Mouse (Mus musculus): ENCODE data around the gene S100a4.

The S100a4 gene

DNA sequence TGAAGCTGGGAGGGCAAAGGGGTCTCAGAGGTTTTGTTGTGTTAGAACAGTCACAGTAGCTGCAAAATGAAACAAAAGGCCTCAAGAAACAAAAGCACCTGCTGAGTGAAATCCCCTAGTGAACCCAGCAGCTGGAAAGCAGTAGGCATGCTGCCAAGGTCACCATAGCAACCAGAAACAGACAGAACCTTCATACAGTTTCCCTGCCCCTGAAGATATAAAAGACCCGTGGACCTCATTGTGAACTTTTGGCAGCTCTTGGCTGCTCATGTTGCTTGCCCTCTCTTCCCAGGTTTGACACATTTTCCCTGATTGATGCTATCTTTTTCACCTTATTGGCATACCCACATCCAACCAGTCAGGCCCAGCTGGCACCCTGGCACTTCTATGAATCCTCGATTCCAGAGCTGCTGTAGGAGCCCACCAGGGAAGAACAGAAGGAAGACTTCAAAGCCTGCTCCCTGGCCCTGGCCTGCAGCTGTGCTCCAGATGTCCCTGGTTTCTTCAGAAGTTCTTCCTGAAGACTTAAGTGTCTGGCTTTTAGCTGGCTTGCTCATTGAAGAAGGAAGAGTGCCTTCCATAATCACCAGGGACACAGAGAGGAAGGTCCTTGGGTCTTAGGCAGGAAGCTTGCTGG lies 20.0 kb downstream of the S100a4 start:
- DNase-seq (ENCODE audit: extremely low read depth, low read depth): no peak

DNA sequence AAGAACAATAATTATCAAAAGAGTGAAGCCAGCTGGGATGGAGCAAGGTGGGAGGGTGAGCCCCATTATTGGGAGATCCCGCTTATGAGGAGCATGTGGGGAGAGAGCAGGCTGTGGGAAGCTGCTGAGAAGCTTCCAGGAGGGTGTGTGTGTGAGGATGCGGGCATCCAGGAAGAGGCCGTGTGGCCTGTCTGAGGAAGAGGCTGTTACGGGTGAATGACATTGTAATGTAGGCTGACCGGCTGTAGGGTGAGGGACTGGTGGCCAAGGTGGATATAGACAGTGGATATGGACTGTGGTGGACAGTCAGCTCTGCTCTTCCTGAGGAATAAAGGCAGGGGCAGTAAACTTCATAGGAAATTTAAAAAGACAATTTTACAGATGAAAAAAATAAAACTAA lies 21.9 kb downstream of the S100a4 start:
- DNase-seq (ENCODE audit: extremely low read depth, low read depth): no peak

DNA sequence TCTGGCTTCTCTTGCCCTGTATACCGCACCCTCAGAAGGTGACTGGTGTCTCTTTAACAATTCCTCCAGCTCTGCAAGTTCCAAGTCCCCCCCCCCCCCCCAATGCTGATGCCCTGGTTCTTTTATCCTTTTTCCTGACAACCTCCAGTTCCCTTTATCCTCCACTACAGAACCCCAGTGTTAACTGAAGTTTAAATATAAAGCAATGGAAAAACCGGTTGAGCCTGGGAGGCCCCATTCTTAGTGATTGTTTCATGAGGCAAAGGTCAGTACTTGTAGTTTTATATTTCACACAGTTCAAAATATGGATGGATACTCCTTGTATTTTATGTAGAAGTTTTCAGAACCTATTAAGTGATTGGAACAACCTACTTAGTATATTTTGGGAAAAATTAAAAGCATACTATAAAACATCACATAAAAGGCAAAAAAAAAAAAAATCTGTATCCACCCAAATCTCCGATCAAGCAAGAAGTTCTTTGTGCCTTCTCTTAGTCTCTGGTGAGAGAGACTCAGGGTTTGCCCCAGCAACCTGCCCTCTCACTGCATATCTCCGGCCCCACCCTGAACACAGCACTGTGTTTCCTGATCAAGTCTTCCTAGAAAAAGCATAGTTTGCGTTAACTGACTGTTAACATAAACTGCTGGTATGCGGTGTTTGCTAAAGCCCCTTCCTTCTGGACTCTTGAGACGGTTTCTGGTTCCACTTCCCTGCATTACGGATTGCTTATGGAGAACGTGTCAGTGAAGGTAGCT lies 22.9 kb downstream of the S100a4 start:
- DNase-seq (ENCODE audit: extremely low read depth, low read depth): no peak

DNA sequence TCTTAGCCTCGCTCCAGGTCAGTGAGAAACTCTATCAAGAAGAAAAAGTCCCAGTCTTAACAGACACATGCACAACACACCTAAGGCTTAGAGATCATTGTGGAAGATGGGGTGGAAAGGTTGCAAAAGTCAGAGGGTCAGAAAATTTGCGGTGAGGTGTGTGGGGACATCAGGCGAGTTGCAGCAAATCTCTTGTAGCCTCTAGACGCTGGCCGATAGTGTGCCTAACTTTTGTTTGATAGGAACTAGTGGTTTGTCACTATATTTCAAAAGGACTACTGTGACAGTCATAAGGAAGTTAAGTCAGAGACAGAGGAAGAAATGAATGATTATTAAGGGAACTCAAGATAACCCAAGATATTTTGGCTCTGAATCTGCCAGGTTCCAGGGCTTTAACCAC lies 23.8 kb downstream of the S100a4 start:
- no peak for DNase-seq (ENCODE audit: extremely low read depth, low read depth)

DNA sequence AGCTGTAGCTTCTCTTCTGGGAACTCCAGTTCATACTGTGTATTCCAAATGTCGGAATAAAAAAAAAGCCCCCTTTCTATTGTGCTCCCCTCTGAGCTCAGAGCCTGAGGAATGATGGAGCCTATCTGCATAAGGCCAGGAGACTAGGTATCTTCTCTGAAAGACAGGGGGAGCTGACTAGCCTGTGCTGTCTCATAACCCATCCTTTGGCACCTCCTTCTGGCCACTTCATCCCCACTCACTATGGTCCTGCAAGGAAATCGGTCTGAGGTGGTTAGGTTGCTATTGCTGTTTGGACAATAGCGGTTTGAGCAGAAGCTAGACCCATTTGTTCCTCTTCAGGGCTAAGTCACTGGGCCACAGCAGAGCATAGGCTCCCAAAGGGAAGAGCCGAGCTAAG lies 24.2 kb downstream of the S100a4 start:
- no peak for DNase-seq (ENCODE audit: extremely low read depth, low read depth)

DNA sequence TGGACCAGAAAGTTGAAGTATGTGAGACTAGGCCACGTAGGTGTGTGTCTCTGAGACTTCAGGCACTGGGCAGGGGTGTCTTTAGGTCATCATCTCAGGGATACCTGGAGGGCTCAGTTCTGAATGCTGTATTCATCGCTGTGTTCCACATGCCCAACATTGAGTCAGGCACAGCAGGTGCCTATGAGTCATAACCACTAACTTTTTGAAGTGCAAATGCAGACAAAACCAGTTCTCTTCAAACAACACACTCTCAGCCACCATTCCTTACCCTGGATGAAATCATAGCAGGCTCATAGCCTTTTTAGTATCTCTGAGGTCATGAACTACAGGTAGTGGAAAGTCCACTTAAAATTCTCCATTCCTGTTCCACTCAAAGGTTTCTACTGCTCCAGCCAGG lies 25.7 kb downstream of the S100a4 start:
- no peak for DNase-seq (ENCODE audit: extremely low read depth, low read depth)

DNA sequence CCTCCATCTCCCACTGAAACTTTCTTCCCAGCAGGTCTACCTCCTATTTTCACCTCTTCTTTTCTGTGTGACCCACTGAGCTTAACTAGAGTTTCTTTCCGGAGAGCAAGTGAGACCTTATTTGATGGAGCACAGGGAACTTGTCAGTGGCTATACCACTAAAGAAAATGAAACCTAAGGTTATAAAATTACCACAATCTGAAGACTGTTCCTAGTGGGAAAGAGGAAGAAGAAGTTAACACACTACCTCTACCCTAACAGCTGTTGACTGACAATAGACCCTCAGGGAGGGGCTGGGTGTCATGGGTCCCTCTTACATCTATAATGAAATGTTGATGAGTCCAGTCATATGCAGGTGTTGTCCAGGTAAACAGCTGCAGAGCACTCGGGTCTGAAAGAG lies 28.4 kb downstream of the S100a4 start:
- DNase-seq (ENCODE audit: extremely low read depth, low read depth): no peak

DNA sequence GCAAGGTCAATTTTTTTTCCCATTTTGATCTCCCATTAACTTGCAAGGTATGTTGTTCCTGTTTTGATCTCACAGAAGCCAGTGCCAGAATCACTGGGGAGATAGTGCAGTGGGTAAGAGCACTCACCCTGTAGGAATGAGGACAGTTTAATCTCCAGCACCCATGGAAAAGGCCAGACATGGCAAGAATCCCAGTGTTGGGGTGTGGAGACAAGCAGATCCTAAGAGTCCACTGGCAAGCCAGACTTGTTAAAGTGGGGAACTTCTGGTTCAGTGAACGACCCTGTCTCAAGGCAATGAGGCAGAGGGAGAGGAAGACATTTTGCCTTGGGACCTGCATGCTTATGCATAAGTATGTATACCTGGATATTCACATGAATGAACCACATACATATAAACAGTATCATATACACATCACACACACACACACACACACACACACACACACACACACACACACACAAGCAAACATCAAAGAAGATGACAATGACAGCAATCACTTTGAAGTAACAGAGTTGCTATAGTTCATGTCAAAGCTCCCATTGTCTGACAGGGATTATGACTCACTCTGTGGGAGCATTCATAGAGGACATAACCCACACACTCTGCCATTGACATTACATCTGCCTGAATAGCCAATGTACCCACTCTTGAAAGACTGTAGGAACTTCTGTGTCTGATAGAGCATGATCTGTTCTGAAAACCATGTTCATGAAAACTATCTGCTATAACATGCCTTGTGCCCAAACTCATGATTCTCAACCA lies 35.1 kb downstream of the S100a4 start:
- DNase-seq (ENCODE audit: extremely low read depth, low read depth): no peak

DNA sequence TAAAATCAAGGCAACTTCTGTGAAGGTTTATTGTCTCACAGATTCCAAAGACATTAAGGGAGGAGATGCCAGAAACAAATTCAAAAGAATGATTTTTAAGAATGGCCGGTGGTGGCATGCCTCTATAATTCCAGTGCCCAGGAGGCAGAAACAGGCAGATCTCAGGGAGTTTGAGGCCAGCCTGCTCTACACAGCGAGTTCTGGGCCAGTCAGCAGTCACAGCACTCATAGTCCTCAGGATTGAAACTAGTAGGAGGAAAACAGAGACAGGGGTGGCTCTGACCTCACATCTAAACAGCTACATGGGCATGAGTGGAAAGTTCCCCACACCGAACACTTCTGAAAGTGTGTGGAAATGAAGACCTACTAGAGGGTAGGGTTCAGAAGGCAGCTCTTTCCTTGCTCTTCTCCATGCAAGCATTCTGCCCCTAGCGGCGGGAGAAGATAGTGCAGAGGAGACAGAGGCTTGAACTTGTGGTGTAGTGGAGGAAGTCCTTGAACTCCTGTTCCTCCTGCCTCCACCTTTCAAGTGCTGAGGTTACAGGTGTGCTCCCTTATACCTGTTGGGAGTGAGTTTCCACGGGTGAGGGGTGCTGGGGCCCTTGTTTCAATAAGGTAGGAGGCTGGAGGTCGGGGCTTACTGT lies 36.1 kb downstream of the S100a4 start:
- DNase-seq (ENCODE audit: extremely low read depth, low read depth): peak; percentile 47

DNA sequence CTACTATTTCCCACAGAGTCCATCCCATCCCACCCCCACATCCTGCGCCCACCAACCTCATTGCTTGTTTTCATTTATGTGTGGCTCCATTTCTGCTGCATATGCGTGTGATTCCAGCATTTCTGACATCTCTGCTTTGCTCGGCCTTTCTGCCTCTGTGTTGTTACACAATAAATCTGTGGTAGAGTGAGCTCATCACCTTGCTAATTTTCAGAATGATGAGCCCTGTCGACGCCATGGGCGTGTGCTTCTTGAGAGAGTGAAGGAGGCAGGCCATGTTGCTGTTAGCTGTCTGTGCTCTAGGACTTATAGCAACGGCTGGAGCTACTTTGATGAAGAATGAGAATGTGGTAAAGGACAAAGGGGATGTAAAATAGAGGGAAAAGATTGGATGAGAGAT lies 37.4 kb downstream of the S100a4 start:
- no peak for DNase-seq (ENCODE audit: extremely low read depth, low read depth)

DNA sequence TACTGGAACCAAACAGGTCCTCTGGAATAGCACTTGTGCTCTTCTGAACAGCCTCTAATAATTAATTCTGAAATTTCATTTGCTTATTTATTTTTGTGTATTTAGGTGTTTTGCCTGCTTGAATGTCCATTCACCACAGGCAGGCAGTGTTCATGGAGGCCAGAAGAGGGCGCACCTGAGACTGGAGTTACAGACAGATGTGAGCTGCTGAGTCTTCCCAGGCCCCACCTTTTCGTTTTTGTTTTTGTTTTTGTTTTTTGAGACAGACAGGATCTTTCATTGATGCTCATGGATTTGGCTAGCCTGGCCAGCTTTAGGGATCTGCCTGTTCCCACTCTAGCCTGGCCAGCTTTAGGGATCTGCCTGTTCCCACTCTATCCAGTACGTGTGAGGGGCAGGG lies 40.6 kb downstream of the S100a4 start:
- DNase-seq (ENCODE audit: extremely low read depth, low read depth): peak; percentile 29

DNA sequence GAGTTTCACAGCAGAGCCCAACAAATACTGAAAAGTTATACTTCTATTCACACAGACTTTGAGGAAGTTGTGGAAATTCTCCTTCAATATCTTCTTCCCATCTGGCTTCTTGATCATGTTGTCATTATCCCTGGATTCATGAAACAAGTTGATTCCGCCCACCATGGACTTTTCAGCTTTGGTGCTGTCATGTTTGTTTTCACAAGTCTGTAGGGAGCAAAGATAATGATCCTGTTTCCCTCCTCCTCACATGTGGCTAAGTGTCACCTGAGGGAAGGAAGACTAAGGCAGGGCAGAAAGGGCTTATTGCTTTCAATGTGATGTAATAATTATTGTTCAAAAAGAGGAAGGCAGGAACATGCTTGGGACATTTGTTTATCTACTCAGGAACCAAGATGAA lies 43.7 kb downstream of the S100a4 start:
- no peak for DNase-seq (ENCODE audit: extremely low read depth, low read depth)

DNA sequence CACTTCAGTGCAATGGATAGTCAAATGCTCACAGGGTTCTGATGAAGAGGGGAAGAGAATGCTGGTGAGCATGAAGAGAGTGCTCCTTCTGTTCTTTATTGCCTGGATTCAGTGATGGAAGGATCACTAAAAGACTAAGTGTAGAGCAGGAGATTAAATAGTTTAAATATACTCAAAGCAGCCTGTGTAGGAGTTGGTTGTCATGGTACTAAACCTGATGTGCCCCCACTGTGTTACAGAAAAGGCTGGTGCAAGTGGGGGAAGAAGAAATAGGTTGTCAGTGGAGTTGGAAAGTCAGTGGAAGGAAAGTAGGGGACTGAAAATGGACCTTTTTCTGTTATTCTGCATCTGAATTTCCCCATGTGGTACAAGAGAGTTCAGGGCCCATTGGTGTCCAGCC lies 45.4 kb downstream of the S100a4 start:
- no peak for DNase-seq (ENCODE audit: extremely low read depth, low read depth)

DNA sequence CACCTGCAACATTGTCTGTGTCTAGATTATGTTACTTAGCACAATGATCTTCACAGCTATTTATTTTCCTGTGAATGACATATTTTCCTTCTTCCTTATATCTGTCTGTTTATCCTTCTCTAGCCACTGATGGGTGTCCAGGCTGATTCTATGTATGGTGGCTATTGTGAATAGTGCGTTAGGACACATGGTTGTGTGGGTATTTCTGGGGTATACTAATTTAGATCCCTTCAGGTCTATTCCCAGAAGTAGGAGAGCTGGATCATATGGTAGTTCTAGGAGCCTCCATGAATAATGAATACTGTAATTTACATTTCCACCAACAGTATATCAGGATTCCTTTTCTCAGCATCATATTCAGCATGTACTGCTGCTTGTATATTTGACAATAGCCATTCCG lies 46.3 kb downstream of the S100a4 start:
- no peak for DNase-seq (ENCODE audit: extremely low read depth, low read depth)

DNA sequence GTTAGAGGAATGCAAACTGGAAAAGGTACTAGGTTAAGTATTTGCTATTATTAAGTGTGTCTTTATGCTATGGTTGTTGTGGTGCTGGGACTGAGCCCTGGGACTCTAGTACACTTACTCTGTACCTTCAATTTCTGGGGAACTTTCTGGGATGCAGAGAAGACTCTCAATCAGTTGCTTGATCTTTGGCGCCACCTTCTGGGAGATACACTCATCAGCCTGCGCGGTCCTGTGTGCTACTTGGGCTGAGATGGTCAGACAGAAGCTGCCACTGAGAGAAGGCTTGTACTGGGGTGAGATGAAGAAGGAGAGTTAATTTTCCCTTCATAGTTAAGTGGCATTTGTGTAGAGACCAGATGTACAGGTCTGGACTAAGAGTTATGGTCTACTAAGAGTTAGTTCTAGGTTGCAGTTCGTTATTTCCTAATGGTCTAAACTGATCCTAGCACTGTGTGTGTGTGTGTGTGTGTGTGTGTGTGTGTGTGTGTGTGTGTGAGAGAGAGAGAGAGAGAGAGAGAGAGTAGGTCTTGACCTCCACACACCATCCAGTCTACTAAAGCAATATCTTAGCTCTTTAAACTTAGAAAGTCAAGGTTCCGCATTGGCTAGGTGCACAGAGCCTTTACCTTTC lies 49.4 kb downstream of the S100a4 start:
- peak; percentile 38 for DNase-seq (ENCODE audit: extremely low read depth, low read depth)

DNA sequence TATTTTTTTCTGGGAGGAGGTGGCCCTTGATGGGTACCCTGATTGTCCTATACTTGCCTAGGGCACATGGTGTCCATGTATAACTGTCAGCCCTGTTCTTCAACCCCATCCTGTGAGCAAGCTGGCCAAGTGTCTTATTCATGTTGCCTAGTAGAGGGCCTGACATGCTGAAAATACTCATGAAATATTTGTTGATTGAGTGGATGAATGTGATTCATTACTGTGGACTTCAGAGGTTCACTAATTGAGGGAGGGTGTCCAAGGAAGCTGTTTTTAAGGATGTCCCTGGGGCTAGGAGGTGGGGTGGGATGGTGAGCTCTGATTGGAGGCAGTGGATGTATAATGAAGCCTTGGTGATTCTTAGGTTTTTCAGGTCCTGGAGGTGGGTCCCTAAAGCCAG lies 50.1 kb downstream of the S100a4 start, which contains the start of gene S100a7a:
S100a7a (plus strand) TSS at position 301 of the 400 bp plus-strand sequence.
- no peak for DNase-seq (ENCODE audit: extremely low read depth, low read depth)

Data from MEL-GATA-1-ER (cell line).